Mouse (Mus musculus) C3H10T1/2 (cell line): ENCODE data around the gene Gm45261. TPM values are rescaled to one million over a fixed set of nuclear protein-coding genes. Genes with fewer than 3 reads are reported as not detected.

Experiments
- polyA plus RNA-seq, 2 experiments: library from polyadenylated mRNA; unstranded; fragments of >200 nt; fragmentation: generic; extraction: Trizol; gene quantifications; one replicate each; pipeline ENCODE4 v1.2.1; 2012; ENCODE audit warnings: missing spikeins in 2 of 2

Gene Gm45261
- polyA plus RNA-seq: under 1 TPM in 1 of 2 experiments, not detected in 1; 0.33 TPM

DNA sequence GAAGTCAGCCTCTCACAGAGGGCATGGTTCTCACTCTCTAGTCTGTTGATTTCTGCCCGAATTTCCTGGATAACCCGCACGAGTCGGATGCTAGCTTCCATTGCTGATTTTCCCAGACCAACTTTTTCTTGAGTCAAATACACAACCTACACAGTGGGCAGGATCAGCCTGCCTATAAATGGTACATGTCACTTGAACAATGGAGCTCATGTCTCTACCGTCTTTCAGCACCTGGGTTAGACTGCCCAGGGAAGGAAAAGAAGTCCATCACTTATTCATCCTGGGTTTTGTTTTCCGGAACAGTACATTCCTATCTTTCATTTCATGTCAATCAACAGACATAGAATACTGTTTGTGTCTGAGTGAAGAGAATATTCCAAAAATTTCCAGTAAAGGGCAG, at the start of gene Gm45261:
TSS of gene Gm45261 (minus strand) at position 101 of the 400 bp plus-strand sequence.

Other genes with a start within 250 kb of the Gm45261 start
- under 1 TPM in 1 of 2 experiments, not detected in 1; 0.04 TPM for gene Fam124b, start 243.0 kb downstream of the Gm45261 start, polyA plus RNA-seq
- gene Cul3, start 121.0 kb downstream of the Gm45261 start, polyA plus RNA-seq: 10 to 100 TPM in 1 of 2 experiments, 1 to 10 TPM in 1; 2.3 to 29.8 TPM